Mouse (Mus musculus): ENCODE results near the gene Stra8.

The Stra8 gene

GRCm38 (mm10) chr6:34919956-34920355, at the start of gene Stra8:
Stra8 (plus strand) TSS chr6:34920163.
- no peak for DNase-seq (ENCODE audit: low read depth)

DNA sequence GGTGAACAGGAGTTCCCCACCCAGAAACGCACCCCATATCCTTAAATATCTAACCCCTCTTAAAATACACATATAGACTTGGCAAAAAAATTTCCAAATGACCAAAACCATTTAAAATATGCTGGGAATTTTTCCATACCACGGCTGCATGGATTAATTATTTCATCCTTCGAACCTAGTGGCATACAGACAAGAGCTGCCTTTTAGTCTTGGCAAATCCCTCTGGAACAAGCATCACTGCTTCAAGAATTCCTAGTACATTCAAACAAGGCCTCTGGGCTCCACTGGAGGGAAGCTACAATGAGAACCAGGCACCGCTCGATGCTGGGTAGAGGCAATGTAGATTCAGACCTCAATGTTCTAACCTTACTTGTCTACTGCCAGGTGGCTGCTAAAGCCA, 49.2 kb upstream of the Stra8 start:
- no peak for DNase-seq (ENCODE audit: low read depth)

- DNase-seq (ENCODE audit: low read depth): no peak
Measured at GRCm38 (mm10) chr6:34871929-34872328, 48.0 kb upstream of the Stra8 start.

- DNase-seq (ENCODE audit: low read depth): no peak
Measured at GRCm38 (mm10) chr6:34872871-34873270, 47.1 kb upstream of the Stra8 start.

DNA sequence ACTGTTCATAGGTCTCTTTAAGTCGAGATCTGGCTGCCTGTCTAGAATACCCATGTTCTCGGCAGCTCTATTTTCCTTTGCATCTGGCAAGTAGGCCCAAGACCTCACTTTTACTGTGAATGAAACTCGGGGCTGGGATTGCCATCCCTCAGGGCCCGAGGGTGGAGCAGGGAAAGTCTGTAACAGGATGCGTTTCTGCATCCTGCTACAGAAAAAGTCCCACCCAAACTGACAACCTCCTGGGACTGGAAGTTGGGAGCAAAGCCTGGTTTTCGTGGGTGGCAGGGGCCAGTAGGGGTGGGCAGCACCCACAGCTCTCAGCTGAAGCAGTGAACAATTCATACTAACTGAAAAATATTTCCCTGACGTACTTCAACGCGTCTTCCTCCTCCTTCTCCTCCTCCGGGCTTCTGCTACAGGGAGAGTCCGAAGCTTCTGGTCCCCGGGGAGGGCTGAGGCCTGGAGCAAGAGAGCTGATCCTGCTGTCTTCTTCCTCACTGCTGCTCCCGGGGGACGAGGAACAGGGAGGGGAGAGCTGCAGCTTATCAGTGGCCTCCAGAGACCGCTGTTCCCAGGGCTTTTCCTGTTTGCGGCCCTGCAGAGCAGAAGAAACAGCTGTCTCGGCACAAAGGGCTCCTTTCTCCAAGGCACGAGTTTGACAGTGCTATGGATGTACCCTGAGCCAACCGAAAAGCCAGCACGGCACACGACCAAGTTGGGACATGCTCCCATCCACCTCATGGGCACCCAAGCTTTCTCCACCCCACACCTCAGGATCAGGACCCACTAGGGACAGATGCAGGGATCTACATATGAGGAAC, 45.7 kb upstream of the Stra8 start:
- DNase-seq (ENCODE audit: low read depth): no peak

GRCm38 (mm10) chr6:34875268-34875761, 44.6 kb upstream of the Stra8 start:
- peak; percentile 75 for DNase-seq (ENCODE audit: low read depth)

DNA sequence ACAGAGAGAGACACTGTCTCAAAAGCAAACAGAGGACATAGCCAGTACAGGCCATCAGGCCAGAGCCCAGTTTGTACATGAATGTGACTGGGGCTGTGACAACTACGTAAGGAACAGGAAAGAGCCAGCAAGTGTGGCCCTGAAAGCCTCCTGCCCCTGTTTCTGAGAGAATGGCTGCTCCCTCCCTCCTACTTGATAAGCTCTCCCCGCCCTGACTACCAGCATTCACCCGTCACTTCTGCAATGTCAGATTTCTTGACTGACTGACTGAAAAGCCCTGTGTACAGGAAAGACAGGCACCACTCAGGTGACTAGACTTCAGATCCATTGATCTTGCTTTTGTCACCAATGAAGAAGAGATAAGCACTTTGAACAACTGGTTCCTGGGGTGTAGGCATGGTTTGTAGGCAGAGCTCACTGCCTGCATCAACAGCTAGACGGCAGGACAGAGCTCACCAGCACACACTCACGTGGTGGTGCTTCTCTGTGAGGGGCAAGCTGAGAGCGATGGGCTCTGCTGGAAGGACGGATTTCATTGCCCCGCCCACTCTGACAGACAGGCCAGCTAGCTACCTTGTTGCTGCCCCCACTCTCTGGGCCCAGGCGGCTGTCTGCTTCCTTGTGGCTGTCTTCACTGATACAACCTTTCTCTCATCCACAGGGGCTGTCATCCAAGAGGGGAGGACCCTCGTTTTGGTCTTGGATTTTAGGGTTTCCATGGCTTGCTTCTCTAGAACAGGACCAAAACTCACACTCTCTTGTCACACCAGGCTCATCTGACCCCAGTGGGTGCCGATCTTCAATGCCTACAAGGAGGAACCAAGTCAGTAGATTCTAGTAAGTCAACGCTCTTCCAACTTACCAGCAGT, 43.8 kb upstream of the Stra8 start:
- peak; percentile 70 for DNase-seq (ENCODE audit: low read depth)

GRCm38 (mm10) chr6:34876835-34877156, 43.2 kb upstream of the Stra8 start:
- DNase-seq (ENCODE audit: low read depth): no peak

DNA sequence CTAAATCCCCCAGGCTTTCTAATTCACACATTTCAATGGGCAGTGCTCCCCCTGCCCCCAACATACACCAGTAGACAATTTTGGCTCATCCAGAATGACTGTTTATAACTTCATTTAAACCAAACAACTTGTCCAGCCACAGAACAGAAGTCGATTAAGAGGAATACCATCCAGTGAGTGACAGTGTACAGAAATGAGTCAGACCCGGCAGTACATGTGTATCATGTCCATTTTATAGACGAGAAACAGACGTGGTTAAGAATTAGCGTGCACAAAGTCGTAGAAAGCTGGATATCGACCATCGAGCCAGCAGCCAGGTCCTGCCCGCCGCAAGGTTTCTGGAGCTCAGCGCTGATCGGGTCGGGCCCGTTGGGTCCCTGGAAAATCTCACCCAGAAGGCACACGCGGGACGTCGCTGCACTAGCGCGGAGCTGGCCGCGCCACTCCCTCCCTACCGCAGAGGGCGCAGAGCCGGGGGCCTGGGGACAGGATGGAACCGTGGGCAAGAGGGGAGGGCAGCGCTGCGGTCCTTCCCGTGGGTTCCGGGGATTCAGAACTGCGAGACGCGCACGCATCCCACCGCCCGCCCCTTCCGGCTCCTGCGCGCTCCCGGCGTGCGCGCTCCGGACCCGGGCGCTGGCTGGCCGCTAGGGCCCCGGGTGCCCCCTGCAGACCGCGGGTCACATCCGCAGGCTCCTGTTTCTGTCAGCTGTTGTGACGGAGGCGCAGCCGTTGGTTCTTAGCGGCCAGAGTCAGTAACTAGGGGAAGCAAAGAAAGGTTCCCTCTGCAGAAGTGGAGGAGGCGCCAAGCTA, 42.2 kb upstream of the Stra8 start, which contains the start of gene Cyren:
TSS of gene Cyren (minus strand) at position 552 of the 813 bp plus-strand sequence.
- DNase-seq (ENCODE audit: low read depth): peak; percentile 95

- DNase-seq (ENCODE audit: low read depth): no peak
Measured at GRCm38 (mm10) chr6:34879101-34879740, 40.7 kb upstream of the Stra8 start.

GRCm38 (mm10) chr6:34879911-34880475, 40.0 kb upstream of the Stra8 start:
- DNase-seq (ENCODE audit: low read depth): peak; percentile 67

GRCm38 (mm10) chr6:34884724-34885123, 35.2 kb upstream of the Stra8 start:
- DNase-seq (ENCODE audit: low read depth): no peak

- DNase-seq (ENCODE audit: low read depth): no peak
Measured at GRCm38 (mm10) chr6:34887131-34887850, 32.7 kb upstream of the Stra8 start.

DNA sequence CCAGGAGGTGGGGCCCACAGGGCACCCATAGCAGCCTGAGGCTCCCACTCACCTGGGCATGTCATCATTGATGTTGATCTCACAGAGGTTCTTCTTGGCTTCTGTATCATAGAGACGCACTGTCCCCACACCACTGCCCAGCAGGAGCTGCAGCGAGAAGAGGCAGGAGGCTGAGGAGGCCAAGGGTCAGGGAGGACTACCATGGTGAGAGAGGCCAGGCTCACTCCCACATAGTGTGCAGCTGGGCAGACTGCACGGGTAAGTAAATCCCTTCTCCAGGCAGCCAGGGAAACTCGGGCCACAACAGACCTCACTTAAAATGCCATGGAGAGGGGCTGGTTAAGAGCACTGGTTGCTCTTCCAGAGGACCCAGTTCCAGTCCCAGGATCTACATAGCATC, 30.8 kb upstream of the Stra8 start:
- DNase-seq (ENCODE audit: low read depth): no peak

DNA sequence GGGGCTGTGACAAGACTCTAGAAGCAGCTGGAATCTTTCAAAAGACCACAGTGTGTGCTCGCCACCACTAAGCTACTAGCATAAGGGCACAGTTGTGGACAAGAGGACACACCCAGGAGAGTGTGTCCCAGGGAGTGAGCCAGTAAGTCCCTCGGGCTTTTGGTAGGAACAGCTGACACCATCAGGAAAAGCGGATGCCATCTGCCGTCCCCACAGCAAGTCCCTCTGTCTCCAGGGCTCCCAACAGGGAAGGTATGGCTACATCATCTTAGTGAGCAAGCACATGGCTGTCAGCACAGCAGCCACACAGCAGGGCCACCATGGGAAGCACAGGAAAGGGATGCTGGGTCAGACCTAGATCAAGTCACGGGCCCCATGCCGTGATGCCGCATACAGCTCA, 24.4 kb upstream of the Stra8 start:
- no peak for DNase-seq (ENCODE audit: low read depth)

GRCm38 (mm10) chr6:34896168-34896780, 23.7 kb upstream of the Stra8 start:
- no peak for DNase-seq (ENCODE audit: low read depth)

GRCm38 (mm10) chr6:34899127-34899526, 20.8 kb upstream of the Stra8 start:
- no peak for DNase-seq (ENCODE audit: low read depth)

DNA sequence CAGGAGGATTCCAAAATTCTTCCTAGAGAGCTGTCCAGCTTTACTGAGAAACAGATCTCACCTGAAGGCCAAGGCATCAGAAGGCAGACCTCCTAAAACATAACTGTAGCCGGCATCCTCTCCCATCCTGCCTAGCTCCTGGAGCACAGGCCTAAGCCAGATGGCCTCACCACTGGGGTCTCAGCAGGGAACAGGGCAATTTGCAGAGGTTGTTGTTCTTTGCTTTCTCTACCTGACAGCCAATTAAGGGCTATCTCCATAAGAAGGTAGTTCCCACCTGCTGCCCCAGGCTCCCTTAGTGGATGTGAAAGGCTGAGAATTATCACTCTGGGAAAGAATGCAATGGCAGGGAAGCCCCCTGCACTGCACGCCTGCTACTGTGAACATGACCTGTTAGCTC, 19.0 kb upstream of the Stra8 start:
- no peak for DNase-seq (ENCODE audit: low read depth)

GRCm38 (mm10) chr6:34901911-34902444, 18.0 kb upstream of the Stra8 start:
- no peak for DNase-seq (ENCODE audit: low read depth)

GRCm38 (mm10) chr6:34902578-34902977, 17.4 kb upstream of the Stra8 start:
- DNase-seq (ENCODE audit: low read depth): no peak
